Mouse (Mus musculus) adrenal gland, adult 2 months (tissue): Measurements from ENCODE around the gene Cldn2. TPM values are rescaled to one million over a fixed set of nuclear protein-coding genes. Genes with fewer than 3 reads are reported as not detected.

Experiments used
- DNase-seq: peaks from one replicate; pipeline ENCODE4 v3.0.0; 2021
- polyA plus RNA-seq: library from polyadenylated mRNA; depleted of rRNA; stranded (reverse); fragments of >200 nt; gene quantifications from 2 replicates; pipeline ENCODE4 v1.2.3, GENCODE M21; 2012; rRNA removed
- total RNA-seq, 2 experiments: library from RNA; stranded (reverse); gene quantifications; 2 replicates each; pipeline ENCODE4 v1.2.3; 2021

Cldn2 gene
- total and polyA plus RNA-seq, 3 experiments = 0.12 to 0.21 TPM; not detected in 1

DNA sequence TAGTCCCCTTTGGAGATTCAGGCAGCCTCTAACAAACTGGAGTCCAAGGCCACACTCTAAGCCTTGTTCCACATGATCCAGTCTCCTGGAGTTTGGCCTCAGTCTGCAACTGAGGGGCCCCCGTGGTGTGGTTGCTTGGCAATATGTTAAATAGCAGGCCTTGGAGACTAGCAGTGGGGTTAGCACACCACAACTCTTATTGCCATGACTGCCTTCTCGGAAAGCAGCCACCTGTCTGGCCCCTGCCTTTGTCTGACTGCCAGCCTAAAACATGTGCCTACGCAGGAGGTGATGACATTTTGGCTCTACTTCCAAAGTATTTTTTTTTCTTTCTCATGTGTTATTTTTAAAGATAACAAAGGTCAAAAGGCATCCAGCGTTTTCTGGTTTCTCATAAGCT is 7.5 kb downstream of the Cldn2 start:
- peak; percentile 18 for DNase-seq

DNA sequence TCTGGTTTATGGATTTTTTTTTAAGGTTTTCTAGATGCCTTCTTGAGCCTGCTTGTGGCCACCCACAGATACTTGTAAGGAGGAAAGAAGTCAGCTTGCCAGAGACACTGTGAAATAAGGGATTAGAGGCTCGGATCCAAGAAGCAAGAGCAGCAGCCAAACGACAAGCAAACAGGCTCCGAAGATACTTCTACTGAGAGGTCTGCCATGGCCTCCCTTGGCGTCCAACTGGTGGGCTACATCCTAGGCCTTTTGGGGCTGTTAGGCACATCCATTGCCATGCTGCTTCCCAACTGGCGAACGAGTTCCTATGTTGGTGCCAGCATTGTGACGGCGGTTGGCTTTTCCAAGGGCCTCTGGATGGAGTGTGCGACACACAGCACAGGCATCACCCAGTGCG is 7.9 kb downstream of the Cldn2 start:
- DNase-seq = no peak

DNA sequence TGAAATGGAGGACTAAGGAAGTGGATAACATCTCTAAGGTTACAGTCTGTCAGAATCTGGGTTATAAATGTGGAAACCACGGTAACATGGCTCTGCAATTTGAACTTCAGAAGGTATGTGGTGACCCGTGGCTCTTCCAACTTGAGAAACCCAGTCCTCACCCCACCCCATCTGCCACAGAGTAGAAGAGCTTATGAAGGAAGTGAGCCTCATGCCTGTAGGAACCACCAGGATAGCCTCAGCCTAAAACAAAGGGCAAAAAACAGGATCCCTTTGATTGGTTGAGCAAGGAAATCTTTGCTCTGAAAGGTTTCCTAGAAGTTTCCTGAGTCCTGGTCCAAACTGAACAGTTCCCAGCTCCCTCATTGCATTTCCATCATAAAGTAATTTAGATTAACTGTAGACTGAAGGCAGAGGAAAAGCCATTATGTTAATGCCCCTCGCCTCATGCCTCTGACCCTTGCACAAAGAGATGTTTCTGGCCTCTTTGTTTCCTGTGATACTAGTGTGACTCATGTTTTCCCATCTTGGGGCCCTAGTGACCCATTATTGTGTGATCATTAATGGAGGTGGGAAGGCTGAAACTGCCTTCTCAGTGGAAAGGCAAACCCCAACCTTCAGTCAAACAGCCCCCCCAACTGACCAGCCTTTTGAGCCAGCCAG is 12.1 kb downstream of the Cldn2 start:
- no peak for DNase-seq

DNA sequence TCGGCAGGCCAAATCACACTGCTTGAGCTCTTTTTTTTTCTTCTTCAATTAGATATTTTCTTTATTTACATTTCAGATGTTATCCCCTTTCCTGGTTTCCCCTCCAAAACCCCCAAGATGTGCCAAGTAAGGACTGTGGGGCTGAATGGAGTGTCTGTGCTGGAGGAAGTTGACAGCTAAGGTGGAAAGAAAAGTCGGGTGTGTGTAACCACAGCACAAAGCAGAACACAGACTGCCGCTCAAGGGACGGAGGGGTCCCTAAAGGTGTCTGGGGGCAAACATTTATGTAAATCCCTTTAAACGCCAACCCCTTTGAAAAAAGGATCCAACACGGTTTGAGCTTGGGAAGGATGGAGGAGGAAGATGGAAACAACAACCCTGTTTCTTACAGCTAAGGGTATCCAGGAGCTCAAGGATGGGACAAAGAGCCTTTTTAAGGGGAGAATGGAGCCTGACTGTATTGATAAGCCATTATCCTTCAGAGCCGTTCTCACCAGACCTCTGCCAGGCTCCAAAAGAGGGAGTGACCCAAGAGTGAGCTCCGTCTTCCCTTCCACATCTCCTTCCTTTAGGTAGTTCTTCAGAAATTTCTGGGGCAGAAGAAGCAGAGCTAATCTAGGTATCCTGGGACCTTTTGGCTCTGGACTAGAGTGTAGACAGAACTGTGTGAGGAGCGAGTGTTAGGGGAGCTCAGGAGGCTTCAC is 12.8 kb downstream of the Cldn2 start:
- DNase-seq = no peak

DNA sequence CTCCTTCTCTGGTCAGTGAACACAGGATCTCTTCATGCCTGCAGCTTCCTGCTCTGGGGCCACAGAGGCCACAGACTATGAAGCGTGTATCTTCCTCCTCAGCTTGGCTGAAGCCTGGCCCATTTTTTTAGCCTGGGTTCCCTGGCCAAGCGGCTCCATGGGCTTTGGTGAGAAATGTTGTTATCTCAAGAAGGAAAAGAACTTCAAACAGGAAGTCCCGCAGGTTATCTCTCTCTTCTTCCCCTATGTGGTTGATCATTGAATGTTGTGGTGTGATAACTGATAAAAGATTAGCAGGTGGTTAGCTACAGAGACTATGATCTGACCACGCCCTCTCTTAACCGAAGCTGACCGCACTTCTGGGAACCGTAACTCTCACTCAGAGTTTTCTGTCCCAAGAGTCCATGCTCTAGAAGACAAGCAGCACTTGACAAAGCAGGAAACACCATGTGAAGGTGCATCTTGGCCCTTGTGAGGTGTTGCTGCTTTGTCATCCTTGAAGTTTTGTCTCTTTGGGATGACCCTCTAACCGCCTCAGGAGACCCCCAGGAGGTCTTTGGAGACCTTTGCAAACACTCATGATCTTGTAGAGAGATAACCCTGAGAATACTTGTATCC is 13.5 kb downstream of the Cldn2 start:
- no peak for DNase-seq

DNA sequence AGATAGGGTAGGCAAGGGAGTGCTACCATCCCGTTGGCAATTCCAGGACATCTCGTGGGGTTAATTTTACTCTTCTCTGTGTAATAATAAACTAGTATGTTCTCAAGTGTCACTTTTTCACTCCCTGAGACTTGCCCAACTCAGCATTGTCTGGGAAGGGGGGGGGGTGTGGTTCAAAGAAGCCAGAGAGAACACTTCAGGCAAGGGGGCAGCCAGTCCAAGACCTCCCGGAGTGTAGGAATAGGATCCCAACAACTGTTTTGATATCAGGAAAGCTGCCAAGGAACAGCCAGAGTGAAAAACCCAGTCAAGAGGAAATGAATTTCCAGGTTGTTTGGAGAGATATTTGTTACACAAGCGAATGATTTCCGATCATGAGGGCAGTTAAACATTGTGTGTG is 14.6 kb downstream of the Cldn2 start:
- no peak for DNase-seq

DNA sequence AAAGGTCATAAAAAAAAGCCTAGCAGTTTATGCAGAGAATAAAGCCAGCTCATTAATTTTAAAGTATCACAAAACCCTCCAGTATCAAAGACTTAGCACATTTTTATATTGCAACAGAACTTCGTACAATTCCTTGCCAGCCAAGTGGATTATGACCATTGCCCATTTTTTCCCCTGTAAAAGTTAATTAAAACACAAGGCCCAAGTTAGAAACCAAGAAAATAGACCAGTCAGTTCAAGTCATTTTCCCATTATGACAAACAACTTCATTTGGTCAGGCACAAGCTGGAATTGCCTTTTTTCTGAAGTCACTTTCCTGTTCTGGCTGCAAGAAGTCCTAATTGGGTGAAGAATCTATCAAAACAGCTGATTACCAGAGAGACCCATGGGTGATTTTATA is 24.8 kb downstream of the Cldn2 start:
- no peak for DNase-seq

DNA sequence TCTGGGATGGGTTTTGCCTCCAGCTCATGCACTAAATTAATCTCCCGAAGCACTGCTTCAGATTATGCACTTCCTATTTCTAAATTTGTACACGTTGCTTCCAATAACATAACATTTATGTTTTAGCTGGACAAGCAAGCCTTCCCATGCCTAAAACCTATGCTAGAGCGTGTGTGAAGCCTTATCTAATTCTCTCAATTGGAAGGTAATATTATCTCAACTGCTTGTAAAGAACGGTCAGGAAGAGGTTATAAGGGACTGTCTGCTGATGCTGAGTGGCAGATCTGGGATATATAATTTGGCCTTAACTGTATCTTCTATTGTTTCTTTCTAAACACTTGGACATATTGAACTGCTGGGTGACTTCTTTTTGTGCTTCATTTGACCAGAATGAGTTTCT is 26.3 kb downstream of the Cldn2 start:
- DNase-seq = no peak

DNA sequence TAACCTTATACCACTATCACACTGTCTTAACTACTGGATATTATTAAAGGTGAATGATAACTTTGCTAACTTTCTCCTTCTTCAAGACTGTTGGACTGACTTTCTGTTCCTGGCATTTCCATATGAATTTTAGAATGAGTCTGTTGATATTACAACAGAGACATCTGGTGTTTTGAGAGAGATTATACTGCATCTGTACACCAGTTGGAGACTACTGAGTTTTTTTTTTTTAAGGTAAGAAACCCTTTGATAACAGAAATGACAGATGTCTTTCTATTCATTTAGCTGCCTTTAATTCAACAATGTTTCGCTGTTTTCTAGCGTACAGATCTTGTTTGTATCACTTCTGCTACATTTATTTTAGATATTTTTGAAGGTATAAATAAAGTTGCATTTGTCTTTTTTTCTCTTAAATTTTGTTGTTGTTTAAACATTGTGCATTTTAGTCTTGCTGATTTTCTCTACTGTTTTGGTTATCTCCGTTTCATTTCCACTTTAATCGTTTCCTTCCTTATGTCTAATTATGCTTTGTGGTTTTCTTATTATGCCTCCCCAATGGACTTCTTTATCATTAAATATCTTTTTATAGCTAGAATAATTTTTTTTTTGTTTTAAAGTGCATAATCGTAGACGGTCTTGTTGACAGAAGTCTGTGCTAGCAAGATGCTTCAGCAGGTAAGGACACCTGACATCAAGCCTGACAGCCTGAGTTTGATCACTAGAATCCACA is 27.9 kb downstream of the Cldn2 start:
- no peak for DNase-seq

DNA sequence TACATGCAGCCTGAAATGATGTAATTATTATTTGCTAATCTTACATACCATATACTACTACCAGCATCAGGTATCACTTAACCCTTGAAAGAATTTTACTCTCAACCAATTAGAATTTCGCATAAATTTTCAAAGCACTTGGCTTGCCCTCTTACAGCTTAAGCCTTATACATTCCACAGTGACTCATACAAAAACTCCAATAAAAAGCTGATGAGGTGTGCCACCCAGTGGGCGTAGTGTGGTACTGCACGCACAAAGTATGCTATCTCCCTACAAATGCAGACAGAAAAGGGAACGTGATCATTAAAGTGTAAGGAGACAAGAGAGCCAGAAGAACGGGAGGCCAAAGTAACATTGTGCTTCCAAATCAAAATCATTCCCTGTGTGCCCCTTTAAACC is 31.8 kb downstream of the Cldn2 start:
- peak; percentile 58 for DNase-seq

DNA sequence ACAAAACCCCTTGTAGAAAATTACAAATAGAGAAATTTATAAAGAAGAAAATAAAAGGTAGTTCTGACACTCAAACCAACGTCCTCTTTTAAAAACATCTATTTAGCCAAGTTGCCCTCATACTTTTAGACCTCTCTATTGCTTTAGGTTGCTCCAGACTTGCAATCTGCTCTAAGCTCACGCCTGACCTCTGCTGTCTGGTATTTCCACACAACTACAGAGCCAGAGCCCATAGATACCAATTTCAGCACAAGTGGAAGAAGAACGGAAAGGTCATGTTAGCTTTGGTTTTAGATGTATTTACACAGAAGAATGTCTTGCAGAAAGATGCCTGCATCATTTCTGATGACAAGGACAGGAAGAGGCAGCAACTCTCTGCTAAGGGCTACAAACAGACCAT is 38.4 kb downstream of the Cldn2 start:
- DNase-seq = peak; percentile 9

DNA sequence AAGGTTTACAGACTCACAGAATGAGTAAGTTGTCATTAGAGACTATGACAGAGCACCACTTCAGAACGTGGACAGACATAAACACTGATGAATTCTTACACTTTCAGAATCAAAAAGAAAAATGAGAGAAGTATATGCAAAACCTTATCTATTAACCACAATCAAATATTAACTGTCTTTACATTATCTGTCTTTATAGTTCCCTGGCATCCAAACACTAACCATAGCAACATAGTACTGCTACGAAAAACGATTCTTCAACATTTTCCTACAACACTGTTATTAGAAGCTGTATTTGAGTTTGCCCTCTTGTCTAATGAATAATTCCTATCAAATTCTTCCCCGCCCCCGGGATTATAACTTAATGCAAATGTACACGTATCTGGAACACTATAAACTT is 40.5 kb downstream of the Cldn2 start:
- DNase-seq = no peak

DNA sequence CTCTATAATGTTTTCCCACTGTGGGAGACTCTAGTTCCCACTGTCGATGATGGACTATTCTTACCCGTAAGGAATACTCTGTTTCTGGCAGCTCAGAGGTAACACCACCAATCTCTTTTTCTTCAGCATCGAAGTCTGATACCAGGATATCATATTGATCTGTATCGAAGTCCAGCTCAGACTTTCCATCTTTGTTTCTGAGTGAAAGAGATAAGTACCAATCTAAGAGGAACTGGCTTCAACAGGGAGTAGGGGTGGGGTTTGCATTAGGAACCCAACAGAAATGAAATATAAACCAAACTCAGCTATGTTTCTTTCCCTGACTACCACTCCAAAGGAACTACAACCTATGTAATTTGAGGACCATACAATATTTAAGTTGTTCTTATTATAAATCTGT is 54.2 kb downstream of the Cldn2 start:
- no peak for DNase-seq

DNA sequence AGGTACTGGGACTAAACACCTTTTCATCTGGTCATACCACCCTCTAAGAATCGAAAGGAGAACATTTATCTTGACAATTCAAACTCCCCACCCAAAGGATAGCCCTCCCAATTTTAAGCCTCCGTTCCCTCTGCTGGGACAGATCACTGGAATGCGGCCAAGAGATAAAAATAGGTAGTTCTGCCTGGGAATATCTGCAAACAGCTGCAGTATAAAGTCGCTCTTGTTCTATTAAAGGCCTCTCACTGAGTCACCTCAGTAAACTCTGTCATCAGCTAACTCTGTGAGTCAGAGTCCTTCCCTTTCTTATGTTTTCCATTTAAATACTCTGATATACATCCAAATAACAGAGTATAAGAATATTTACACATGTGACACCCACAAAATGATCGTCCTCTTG is 58.8 kb downstream of the Cldn2 start:
- no peak for DNase-seq

Other genes with a start within 250 kb of the Cldn2 start
- 10 to 100 TPM; 34.1 to 49.3 TPM for gene Rnf128, start 237.5 kb upstream of the Cldn2 start, total RNA-seq
- gene Rnf128, start 237.5 kb upstream of the Cldn2 start, polyA plus RNA-seq = 52.4 and 63.8 TPM in 2 replicates
- 1 to 10 TPM; 6.9 to 9.6 TPM for gene Tbc1d8b, start 115.8 kb upstream of the Cldn2 start, total RNA-seq
- 0.18 and 0.35 TPM in 2 replicates for gene Tbc1d8b, start 115.8 kb upstream of the Cldn2 start, polyA plus RNA-seq
- gene Gm15013, start 86.3 kb upstream of the Cldn2 start, total RNA-seq = not detected
- gene Gm15013, start 86.3 kb upstream of the Cldn2 start, polyA plus RNA-seq = not detected in 2 replicates
- not detected for gene Ripply1, start 18.5 kb upstream of the Cldn2 start, total RNA-seq
- not detected in 2 replicates for gene Ripply1, start 18.5 kb upstream of the Cldn2 start, polyA plus RNA-seq
- gene Morc4, start 70.8 kb downstream of the Cldn2 start, total RNA-seq = 10 to 100 TPM in 1 of 2 experiments, 1 to 10 TPM in 1; 6.6 to 10.9 TPM
- gene Morc4, start 70.8 kb downstream of the Cldn2 start, polyA plus RNA-seq = 3.4 and 6.7 TPM in 2 replicates
- 1 to 10 TPM; 6.4 to 7.7 TPM for gene Rbm41, start 197.8 kb downstream of the Cldn2 start, total RNA-seq
- 0.08 and 0.19 TPM in 2 replicates for gene Rbm41, start 197.8 kb downstream of the Cldn2 start, polyA plus RNA-seq